ENCODE assay signal across 9 mouse cellular contexts in the genomic region with DNA sequence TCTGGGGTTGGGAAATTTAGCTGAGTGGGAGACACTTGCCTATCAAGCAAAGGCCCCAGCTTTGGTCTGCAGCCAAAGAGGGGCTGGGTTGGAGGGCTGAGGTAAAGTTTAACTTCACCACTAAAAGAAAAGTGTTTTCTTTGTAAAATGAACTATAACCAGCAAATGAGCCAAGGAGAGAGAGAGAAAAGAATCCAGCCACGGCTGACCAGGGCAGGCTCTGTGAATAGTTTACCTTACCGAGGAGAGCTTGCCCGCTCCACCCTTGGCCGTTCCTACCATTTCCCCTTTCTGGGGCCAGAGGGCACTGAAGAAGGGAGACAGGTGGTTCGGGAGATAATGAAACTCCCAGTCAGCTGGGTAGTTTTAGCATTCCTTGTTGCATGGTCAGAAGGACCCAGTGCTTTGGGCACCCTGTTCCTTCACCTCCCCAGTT.
DNase-seq lines count a peak whose midpoint lies in the region; ATAC-seq and TF ChIP-seq lines count a peak whose summit lies in the region.
"Had no signal": no experiment of that assay in that cellular context is flagged by ENCODE, and none has a peak within 500 bp of the region (broad histone marks: within the 10 kb centered on the region; RNA-seq: fewer than 3 reads in every experiment).

No protein-coding gene starts in this region.

- H3K4me2 ChIP-seq in limb, embryonic 14.5 days (replicated peaks; ENCODE audit: low read depth, low read length, severe bottlenecking): no peak overlapping the region
- peak overlapping the region; percentile 18; the same call in 1 of the 2 replicates for H3K4me2 ChIP-seq in lung, embryonic 14.5 days

- no peak overlapping the region for H3K9ac ChIP-seq in limb, embryonic 14.5 days (ENCODE audit: low read depth, low read length, severe bottlenecking)
- H3K9ac ChIP-seq in lung, embryonic 14.5 days: no peak overlapping the region

- no peak for ATAC-seq in limb, embryonic 14.5 days (ENCODE audit: low FRiP score, low read depth)
- ATAC-seq in lung, embryonic 14.5 days (ENCODE audit: insufficient read depth): no peak

- TF ChIP-seq POLR2A in limb, embryonic 14.5 days (IDR thresholded peaks at IDR 0.05; ENCODE audit: borderline replicate concordance, extremely low read depth, insufficient read depth, insufficient read length): no peak

- H3K27me3 ChIP-seq in limb, embryonic 14.5 days (ENCODE audit: control insufficient read depth, insufficient read depth, low read length): no peaks in the 10 kb centered on the region
- H3K27me3 ChIP-seq in limb, embryonic 10.5 days (ENCODE audit: low read depth, poor library complexity, severe bottlenecking): no peaks in the 10 kb centered on the region
- no peaks in the 10 kb centered on the region for H3K27me3 ChIP-seq in lung, embryonic 14.5 days (ENCODE audit: insufficient read depth, low read length)

- DNase-seq in limb, embryonic 14.5 days (ENCODE audit: low spot score): no peak
- no peak for DNase-seq in limb, embryonic 10.5 days (ENCODE audit: low spot score)
- peak; percentile 89 for DNase-seq in kidney, adult 11 months
- DNase-seq in lung, embryonic 14.5 days: no peak
- DNase-seq in T-cell, adult 2 months (ENCODE audit: low spot score): no peak
- DNase-seq in adrenal gland, postnatal 10 days: no peak
- no peak for DNase-seq in testis, postnatal 14 days (ENCODE audit: low spot score)
- DNase-seq in testis, postnatal 10 days (ENCODE audit: low spot score): no peak
- DNase-seq: gastrocnemius, postnatal 14 days had no signal

- peak overlapping the region; percentile 21; the same call in 1 of the 2 replicates for H3K27ac ChIP-seq in limb, embryonic 14.5 days (replicated peaks; ENCODE audit: low read depth, low read length)
- H3K27ac ChIP-seq in limb, embryonic 10.5 days: no peak overlapping the region
- peak overlapping the region; percentile 82 for H3K27ac ChIP-seq in lung, embryonic 14.5 days (ENCODE audit: low read depth)

- no peaks in the 10 kb centered on the region for H3K9me3 ChIP-seq in limb, embryonic 14.5 days (ENCODE audit: control insufficient read depth, low read length)
- no peaks in the 10 kb centered on the region for H3K9me3 ChIP-seq in limb, embryonic 10.5 days (replicated peaks)
- H3K9me3 ChIP-seq in lung, embryonic 14.5 days (ENCODE audit: low read depth, low read length): no peaks in the 10 kb centered on the region

- no peak overlapping the region for H3K4me3 ChIP-seq in limb, embryonic 14.5 days (replicated peaks; ENCODE audit: low read length)
- no peak overlapping the region for H3K4me3 ChIP-seq in limb, embryonic 10.5 days
- H3K4me3 ChIP-seq in lung, embryonic 14.5 days (ENCODE audit: low read depth, low read length): no peak overlapping the region

- H3K4me1 ChIP-seq in limb, embryonic 14.5 days (ENCODE audit: control insufficient read depth, insufficient read depth, low read length): peaks cover 10% of the 10 kb centered on the region; the same call in 1 of the 2 replicates
- no peaks in the 10 kb centered on the region for H3K4me1 ChIP-seq in limb, embryonic 10.5 days
- peaks cover 35% of the 10 kb centered on the region for H3K4me1 ChIP-seq in lung, embryonic 14.5 days (ENCODE audit: insufficient read depth)

- H3K36me3 ChIP-seq in limb, embryonic 14.5 days (ENCODE audit: control insufficient read depth, insufficient read depth, low read length): no peaks in the 10 kb centered on the region
- no peaks in the 10 kb centered on the region for H3K36me3 ChIP-seq in limb, embryonic 10.5 days
- H3K36me3 ChIP-seq in lung, embryonic 14.5 days (ENCODE audit: insufficient read depth): no peaks in the 10 kb centered on the region

- TF ChIP-seq CTCF in lung, embryonic 14.5 days (IDR thresholded peaks at IDR 0.05; ENCODE audit: low read depth): no peak

- WGBS in limb, embryonic 14.5 days: 77% methylated on average over 5 of the region's 5 CpGs
- 85% methylated on average over 5 of the region's 5 CpGs for WGBS in limb, embryonic 10.5 days
- 35% methylated on average over 5 of the region's 5 CpGs for WGBS in lung, embryonic 14.5 days
